Mouse (Mus musculus) frontal cortex, postnatal 10 days (tissue): ENCODE results near the gene Khdc1b.
"Not testable (repeated sequence)": the region's sequence is repeated elsewhere in the genome, so short reads cannot be mapped to it uniquely, and the experiment has no call there.

Source experiments
- DNase-seq, 2 experiments: peaks; one replicate each; pipeline ENCODE4 v3.0.0; 2022; ENCODE audit warnings: low spot score in 2 of 2, mixed read lengths in 1 of 2

The Khdc1b gene

DNA sequence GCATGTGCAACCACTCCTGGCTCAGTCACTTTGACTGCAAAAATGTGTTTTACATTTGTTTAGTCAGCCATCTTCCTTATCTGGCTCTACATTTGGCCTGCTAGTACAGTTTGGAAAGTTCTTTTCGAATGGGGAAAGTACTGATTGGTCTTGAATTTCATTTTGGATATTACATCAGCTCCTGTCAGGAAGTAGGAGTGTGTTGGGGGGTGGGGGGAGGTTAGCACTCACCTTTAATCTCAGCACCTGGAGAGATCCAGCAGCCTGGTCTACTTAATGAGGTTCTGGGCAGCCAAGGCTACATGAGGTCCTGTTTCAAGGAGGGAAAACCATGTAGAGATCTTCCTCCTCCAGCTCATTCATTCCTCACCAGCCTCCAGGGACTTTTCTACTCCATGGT lies at the start of gene Khdc1b:
Khdc1b (plus strand) TSS at position 301 of the 400 bp plus-strand sequence.
- DNase-seq = no peak

GRCm38 (mm10) chr1:21335836-21336235 lies 47.5 kb upstream of the Khdc1b start:
- no peak for DNase-seq

DNA sequence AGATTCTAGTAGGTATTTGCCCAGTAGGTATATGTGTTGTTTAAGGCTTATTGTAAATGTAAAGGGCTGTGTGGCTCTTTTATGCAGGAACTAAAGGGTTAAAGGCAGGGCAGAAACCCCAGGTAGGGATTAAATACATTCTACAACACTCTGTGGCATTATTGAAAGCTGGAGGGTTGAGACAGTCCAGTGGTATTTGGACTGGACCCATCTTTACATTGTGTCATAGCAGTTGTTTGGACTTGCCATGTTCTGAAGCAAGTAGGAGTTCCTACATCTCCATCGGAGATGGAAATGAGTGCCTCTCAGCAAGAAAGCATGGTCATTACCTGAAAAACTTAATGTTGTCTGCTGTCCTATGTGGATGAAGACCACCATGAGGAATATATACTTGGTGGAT lies 42.6 kb upstream of the Khdc1b start:
- DNase-seq = no peak

DNA sequence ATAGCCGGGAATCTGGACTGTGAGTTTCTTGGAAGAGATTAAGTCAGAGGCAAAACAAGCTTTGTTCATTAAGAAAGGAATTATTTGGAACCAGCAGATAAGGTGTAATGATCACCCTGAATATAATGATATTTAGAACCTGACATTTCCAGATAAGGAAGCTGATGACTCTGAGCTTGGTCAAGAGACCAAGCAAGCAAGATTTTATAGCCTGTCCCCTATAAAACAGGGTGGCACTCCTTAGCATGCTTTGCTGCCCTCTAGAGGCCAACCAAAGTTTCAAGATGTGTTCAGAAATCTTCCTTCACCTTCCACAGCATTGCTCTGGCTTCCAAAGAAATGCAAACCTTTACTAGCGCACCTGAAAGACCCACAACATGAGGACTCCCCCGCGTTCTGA lies 39.1 kb upstream of the Khdc1b start:
- DNase-seq = peak in 1 of 2 experiments; percentile 39

DNA sequence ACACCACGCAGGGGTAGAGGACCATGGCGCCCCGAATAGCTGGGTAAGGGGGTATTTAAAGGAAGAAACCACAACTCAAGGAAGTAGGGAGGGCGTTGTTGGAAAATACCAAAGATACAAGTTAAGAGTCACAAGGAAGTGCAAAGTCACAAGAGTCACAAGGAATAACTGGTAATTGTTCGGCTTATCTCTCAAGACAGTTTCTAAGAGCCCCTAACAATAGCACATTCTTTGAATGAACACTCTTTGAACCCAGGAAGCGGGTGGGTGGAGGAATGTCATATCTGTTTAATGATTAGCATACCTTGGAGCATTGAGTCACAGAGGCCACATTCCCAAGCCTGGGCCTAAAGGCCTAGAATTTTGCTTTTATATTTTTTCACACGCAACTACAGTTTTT lies 38.6 kb upstream of the Khdc1b start:
- not testable (repeated sequence) for DNase-seq

- no peak for DNase-seq
Measured at GRCm38 (mm10) chr1:21349341-21349740, 34.0 kb upstream of the Khdc1b start, which contains the start of gene Khdc1a. Khdc1a (plus strand) TSS chr1:21349641.

DNA sequence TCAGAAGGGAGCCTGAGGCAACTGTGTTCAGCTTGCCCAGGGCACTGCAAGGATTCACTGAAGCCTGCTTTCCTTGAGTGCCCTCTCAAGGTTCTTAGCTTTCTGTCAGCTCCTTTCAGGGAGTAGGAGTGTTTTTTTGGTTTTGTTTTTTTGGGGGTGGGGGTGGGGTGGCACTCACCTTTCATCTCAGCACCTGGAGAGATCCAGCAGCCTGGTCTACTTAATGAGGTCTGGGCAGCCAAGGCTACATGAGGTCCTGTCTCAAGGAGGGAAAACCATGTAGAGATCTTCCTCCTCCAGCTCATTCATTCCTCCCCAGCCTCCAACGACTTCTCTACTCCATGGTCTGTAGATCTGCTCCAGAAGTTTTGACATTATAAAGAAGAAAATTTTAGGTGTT lies 15.3 kb upstream of the Khdc1b start, which contains the start of gene Khdc1c:
Khdc1c (plus strand) TSS at position 301 of the 400 bp plus-strand sequence.
- not testable (repeated sequence) for DNase-seq

DNA sequence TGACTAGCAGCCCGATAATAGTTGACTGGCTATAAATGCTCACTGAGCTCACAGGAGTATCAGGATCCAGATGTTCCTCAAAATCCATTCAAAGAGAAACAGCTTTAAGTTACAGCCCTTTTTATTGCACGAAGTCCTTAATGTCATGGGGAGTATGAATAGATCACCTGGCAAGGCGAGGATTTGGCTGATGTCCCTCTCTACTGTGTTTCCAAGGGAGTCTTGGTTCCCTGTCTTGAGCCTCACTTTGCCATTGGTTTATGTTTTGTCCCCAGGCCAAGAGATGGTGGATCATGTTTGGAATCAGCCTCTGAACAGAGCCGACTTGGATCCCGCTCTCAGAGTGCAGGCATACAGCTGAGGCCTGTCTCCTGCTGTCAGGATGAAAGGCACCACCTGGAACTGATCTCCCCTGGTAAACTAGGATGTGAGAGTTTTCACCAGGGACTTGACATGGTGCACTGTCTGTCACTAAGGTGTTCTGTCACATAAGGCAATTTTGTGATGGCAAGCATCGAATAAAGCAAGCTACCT lies 7.8 kb downstream of the Khdc1b start:
- no peak for DNase-seq

- DNase-seq = no peak
Measured at GRCm38 (mm10) chr1:21402804-21403203, 19.4 kb downstream of the Khdc1b start.

GRCm38 (mm10) chr1:21407266-21407665 lies 23.9 kb downstream of the Khdc1b start:
- DNase-seq = no peak

- DNase-seq = peak; percentile 71 to 78
Measured at GRCm38 (mm10) chr1:21411331-21412196, 28.2 kb downstream of the Khdc1b start.

- DNase-seq = no peak
Measured at GRCm38 (mm10) chr1:21412197-21412555, 28.8 kb downstream of the Khdc1b start.

- DNase-seq = no peak
Measured at GRCm38 (mm10) chr1:21419370-21419769, 36.0 kb downstream of the Khdc1b start.

DNA sequence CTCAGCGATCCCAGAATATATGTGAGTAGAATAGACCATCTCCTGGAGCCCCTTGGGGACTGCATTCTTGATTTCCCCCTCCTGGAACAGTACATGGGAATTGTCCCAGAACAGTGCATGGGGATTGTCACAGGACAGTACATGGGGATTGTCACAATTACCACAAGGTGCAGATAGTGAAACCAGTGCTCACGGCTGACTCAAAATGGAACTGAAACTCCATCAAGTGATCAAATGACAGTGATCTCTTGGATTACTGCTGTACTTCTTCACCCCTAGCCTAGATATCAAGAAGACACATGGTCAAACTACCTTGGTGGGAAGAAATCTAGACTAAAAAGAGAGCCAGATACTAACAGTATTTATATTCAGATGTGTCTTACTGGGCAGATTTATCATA lies 42.3 kb downstream of the Khdc1b start:
- DNase-seq = no peak

DNA sequence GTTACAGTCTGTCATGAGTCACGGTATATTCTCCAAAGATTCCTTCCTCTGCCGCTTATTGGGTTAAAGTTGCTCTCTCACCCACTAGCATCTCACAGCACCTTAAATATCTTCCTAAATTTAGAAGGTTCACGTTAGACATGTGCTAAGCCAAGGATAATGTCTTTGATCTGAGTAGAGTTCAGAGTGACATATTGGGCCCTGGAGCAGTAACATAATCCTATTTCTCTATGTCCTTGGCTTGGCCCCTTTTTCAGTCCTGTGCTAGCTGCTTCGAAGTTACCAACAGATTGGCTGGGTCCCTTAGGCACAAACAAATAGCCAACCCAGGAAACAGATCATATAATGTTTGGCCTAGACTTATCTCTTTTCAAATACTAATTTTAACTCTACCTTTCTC lies 44.7 kb downstream of the Khdc1b start:
- DNase-seq = no peak

DNA sequence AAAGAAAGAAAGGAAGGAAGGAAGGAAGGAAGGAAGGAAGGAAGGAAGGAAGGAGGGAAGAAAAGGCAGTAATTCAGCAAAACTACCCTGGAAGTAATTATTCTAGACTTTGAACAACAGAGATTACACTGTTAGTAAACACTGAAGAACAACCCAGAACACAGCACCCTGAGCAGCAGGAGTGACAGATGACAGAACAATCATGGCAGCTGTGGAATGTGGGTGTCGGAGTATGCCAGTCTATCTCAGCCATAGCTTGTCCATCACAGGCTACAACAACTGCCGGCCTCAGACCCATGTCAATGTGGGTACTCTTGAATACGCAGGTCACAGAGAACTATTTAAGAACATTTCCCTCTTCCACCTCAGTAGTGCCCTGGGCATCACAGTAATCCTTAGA lies 48.3 kb downstream of the Khdc1b start:
- no peak for DNase-seq

GRCm38 (mm10) chr1:21434853-21435252 lies 51.5 kb downstream of the Khdc1b start:
- no peak for DNase-seq
